Mouse (Mus musculus): ENCODE data around the gene Cpsf2. TPM values are rescaled to one million over a fixed set of nuclear protein-coding genes. Genes with fewer than 3 reads are reported as not detected.

Gene Cpsf2
- total and polyA plus RNA-seq, 3 experiments: 32.7 to 42.0 (median 34.6) TPM

Other genes starting within 250 kb of the Cpsf2 start
- gene Fbln5, start 156.9 kb upstream of the Cpsf2 start, total RNA-seq (2012; rRNA removed): 0.46 and 3.2 TPM in 2 replicates
- 0.11 and 0.12 TPM in 2 replicates for gene Fbln5, start 156.9 kb upstream of the Cpsf2 start, total RNA-seq (2014; rRNA removed)
- gene Fbln5, start 156.9 kb upstream of the Cpsf2 start, polyA plus RNA-seq (2012; ENCODE audit: insufficient read length, low read depth): 0.04 and 0.11 TPM in 2 replicates
- gene Trip11, start 62.7 kb upstream of the Cpsf2 start, total RNA-seq (2012; rRNA removed): 12.8 and 13.3 TPM in 2 replicates
- 5.1 and 5.5 TPM in 2 replicates for gene Trip11, start 62.7 kb upstream of the Cpsf2 start, total RNA-seq (2014; rRNA removed)
- 8.0 and 10.4 TPM in 2 replicates for gene Trip11, start 62.7 kb upstream of the Cpsf2 start, polyA plus RNA-seq (2012; ENCODE audit: insufficient read length, low read depth)
- gene Atxn3, start 17.7 kb upstream of the Cpsf2 start, total RNA-seq (2012; rRNA removed): 10.8 and 11.2 TPM in 2 replicates
- 24.4 and 25.8 TPM in 2 replicates for gene Atxn3, start 17.7 kb upstream of the Cpsf2 start, total RNA-seq (2014; rRNA removed)
- 19.9 and 21.8 TPM in 2 replicates for gene Atxn3, start 17.7 kb upstream of the Cpsf2 start, polyA plus RNA-seq (2012; ENCODE audit: insufficient read length, low read depth)
- 0.34 and 0.84 TPM in 2 replicates for gene Slc24a4, start 152.7 kb downstream of the Cpsf2 start, total RNA-seq (2012; rRNA removed)
- 0.23 and 0.47 TPM in 2 replicates for gene Slc24a4, start 152.7 kb downstream of the Cpsf2 start, total RNA-seq (2014; rRNA removed)
- gene Slc24a4, start 152.7 kb downstream of the Cpsf2 start, polyA plus RNA-seq (2012; ENCODE audit: insufficient read length, low read depth): 0.42 and 0.69 TPM in 2 replicates